Comparison of ENCODE assay signal across 21 mouse cellular contexts in genomic region chr19:29267075-29267868, GRCm38 (mm10). TPM values are rescaled to one million over a fixed set of nuclear protein-coding genes. Genes with fewer than 3 reads are reported as not detected.
DNase-seq lines count a peak whose midpoint lies in the region; ATAC-seq lines count a peak whose summit lies in the region.
"Had no signal": no experiment of that assay in that cellular context is flagged by ENCODE, and none has a peak within 500 bp of the region (broad histone marks: within the 10 kb centered on the region; RNA-seq: fewer than 3 reads in every experiment).

No protein-coding gene starts in this region.

- peak; percentile 56 for DNase-seq in 3T3-L1 (ENCODE audit: low read depth, low spot score)
- DNase-seq in brain, adult 2 months (ENCODE audit: low read depth, low spot score): peak; percentile 76
- peak; percentile 70 for DNase-seq in large intestine, adult 2 months (ENCODE audit: low read depth, low spot score)
- DNase-seq in skeletal muscle tissue, adult 2 months (ENCODE audit: low read depth, low spot score): peak; percentile 25
- DNase-seq in adrenal gland, adult 8-10 months: no peak
- no peak for DNase-seq in ovary, postnatal 36 days (ENCODE audit: low spot score)
- DNase-seq: adrenal gland, postnatal 36 days; cerebellum, postnatal 10 days; gastrocnemius, postnatal 25 days; heart, postnatal 4 days; kidney, postnatal 25 days; layer of hippocampus, postnatal 36 days; lung, embryonic 14.5 days; right cerebral cortex, postnatal 25 days had no signal

- H3K4me1 ChIP-seq in hindbrain, embryonic 16.5 days (ENCODE audit: control insufficient read depth, insufficient read depth, low read depth, low read length): peaks cover 2% of the 10 kb centered on the region

- no peaks in the 10 kb centered on the region for H3K27me3 ChIP-seq in hindbrain, embryonic 16.5 days (replicated peaks; ENCODE audit: control insufficient read depth, insufficient read depth, low read length)
- H3K27me3 ChIP-seq: heart, embryonic 12.5 days; midbrain, embryonic 13.5 days had no signal

- no peaks in the 10 kb centered on the region for H3K36me3 ChIP-seq in hindbrain, embryonic 16.5 days (ENCODE audit: control insufficient read depth, insufficient read depth, low read length)

- no peak overlapping the region for H3K4me2 ChIP-seq in hindbrain, embryonic 16.5 days (ENCODE audit: low read length)
- H3K4me2 ChIP-seq: heart, embryonic 12.5 days; lung, embryonic 14.5 days; midbrain, embryonic 13.5 days had no signal

- 60% methylated on average over 4 of the region's 4 CpGs for WGBS in large intestine, adult 2 months
- WGBS in hindbrain, embryonic 16.5 days: 71% methylated on average over 4 of the region's 4 CpGs

- no peak overlapping the region for H3K9ac ChIP-seq in hindbrain, embryonic 16.5 days (ENCODE audit: low read depth, low read length)
- H3K9ac ChIP-seq: heart, embryonic 12.5 days; lung, embryonic 14.5 days; midbrain, embryonic 13.5 days had no signal

- H3K4me3 ChIP-seq in hindbrain, embryonic 16.5 days (ENCODE audit: low read length): no peak overlapping the region
- H3K4me3 ChIP-seq: erythroblast, embryonic 14.5 days; heart, embryonic 12.5 days; midbrain, embryonic 13.5 days had no signal

- H3K27ac ChIP-seq in hindbrain, embryonic 16.5 days (ENCODE audit: low read depth, low read length): no peak overlapping the region
- H3K27ac ChIP-seq: macrophage; midbrain, embryonic 13.5 days had no signal

- ATAC-seq in hindbrain, embryonic 16.5 days: no peak
- ATAC-seq: inflammation-experienced regulatory T-cells, adult 6 months; midbrain, embryonic 13.5 days had no signal

- no peaks in the 10 kb centered on the region for H3K9me3 ChIP-seq in hindbrain, embryonic 16.5 days (ENCODE audit: control insufficient read depth, low read length)
- H3K9me3 ChIP-seq: G1E; heart, embryonic 12.5 days; midbrain, embryonic 13.5 days had no signal

RNA-seq across cellular contexts. Expression of gene Jak2, which starts 15.6 kb away (rescaled TPM):
- 8.5 and 16.9 TPM in 2 replicates for polyA plus RNA-seq in large intestine, adult 2 months (2012; rRNA removed)
- 6.2 and 10.0 TPM in 2 replicates for polyA plus RNA-seq in hindbrain, embryonic 16.5 days (2015; fragmentation: Nextera tagmentation; extraction: Ambion mirVana)
- 10 to 100 TPM; 20.9 to 24.8 (median 22.8) TPM for total RNA-seq in adrenal gland, adult 8-10 months (2022)

RNA-seq across cellular contexts. Expression of gene Insl6, which starts 57.9 kb away (rescaled TPM):
- polyA plus RNA-seq in large intestine, adult 2 months (2012; rRNA removed): 17.1 and 26.8 TPM in 2 replicates
- polyA plus RNA-seq in hindbrain, embryonic 16.5 days (2015; fragmentation: Nextera tagmentation; extraction: Ambion mirVana): 1.4 and 2.3 TPM in 2 replicates
- 1 to 10 TPM in 1 of 4 experiments, under 1 TPM in 2, not detected in 1; 0.42 to 1.5 (median 0.71) TPM for total RNA-seq in adrenal gland, adult 8-10 months (2022)
- total RNA-seq: gastrocnemius, postnatal 25 days; layer of hippocampus, postnatal 36 days had no signal
- polyA plus RNA-seq: erythroblast, embryonic 14.5 days had no signal

Comparison
In these comparisons a context has a peak if more than half of its experiments do, and no peak if none do; other contexts are left out.
1. DNase-seq: peak in 3T3-L1 (single experiment), brain, adult 2 months (single experiment), large intestine, adult 2 months (single experiment) and skeletal muscle tissue, adult 2 months (single experiment); none in adrenal gland, adult 8-10 months (single experiment) and ovary, postnatal 36 days (single experiment).